Mouse (Mus musculus) liver, postnatal 0 days (tissue): ENCODE measurements around the gene Bbx. TPM values are rescaled to one million over a fixed set of nuclear protein-coding genes. Genes with fewer than 3 reads are reported as not detected.

Experiments
- ATAC-seq: fragments of 200-750 bp; cut with Nextera tagmentation; 2 replicates; pipeline ENCODE4 v1.8.0; 2017; ENCODE audit warnings: mild to moderate bottlenecking, moderate library complexity
- DNase-seq: peaks from one replicate; pipeline ENCODE4 v3.0.0-alpha.2; 2016
- H3K27ac ChIP-seq: fragments of 300-500 bp; sonication (generic); 2 replicates; pipeline ENCODE4 v1.5.1; 2014; ENCODE audit warnings: antibody characterized with exemption, moderate library complexity, mild to moderate bottlenecking, low read depth
- H3K27me3 ChIP-seq: fragments of 300-500 bp; sonication (generic); 2 replicates; pipeline ENCODE4 v1.6.1; 2014; ENCODE audit warnings: low read length, control low read depth, mixed read lengths; ENCODE audit not compliant: insufficient read depth
- H3K36me3 ChIP-seq: fragments of 300-500 bp; sonication (generic); replicated peaks from 2 replicates; pipeline ENCODE4 v1.6.1; 2014; ENCODE audit warnings: mild to moderate bottlenecking, control low read depth, low read length, moderate library complexity, mixed read lengths; ENCODE audit not compliant: insufficient read depth
- H3K4me1 ChIP-seq: fragments of 300-500 bp; sonication (generic); 2 replicates; pipeline ENCODE4 v1.6.1; 2014; ENCODE audit warnings: antibody characterized with exemption, mild to moderate bottlenecking, control low read depth; ENCODE audit not compliant: insufficient read depth
- H3K4me2 ChIP-seq: fragments of 300-500 bp; sonication (generic); 2 replicates; pipeline ENCODE4 v1.6.1; 2014; ENCODE audit warnings: low read depth, mild to moderate bottlenecking, low read length, moderate library complexity, mixed read lengths
- H3K4me3 ChIP-seq: fragments of 300-500 bp; sonication (generic); 2 replicates; pipeline ENCODE4 v1.5.1; 2014; ENCODE audit warnings: low read depth, low read length
- H3K9ac ChIP-seq: fragments of 300-500 bp; sonication (generic); replicated peaks from 2 replicates; pipeline ENCODE4 v1.6.1; 2014; ENCODE audit warnings: mild to moderate bottlenecking, moderate library complexity
- H3K9me3 ChIP-seq: fragments of 300-500 bp; sonication (generic); 2 replicates; pipeline ENCODE4 v1.6.1; 2016; ENCODE audit warnings: mild to moderate bottlenecking, control low read depth, low read length, mixed read lengths
- CTCF ChIP-seq: sonication (generic); IDR thresholded peaks from 2 replicates; pipeline ENCODE4 v1.5.1; 2016; ENCODE audit warnings: antibody characterized with exemption, low read depth
- EP300 ChIP-seq: IDR thresholded peaks from 2 replicates; pipeline ENCODE4 v1.6.1; 2016; ENCODE audit warnings: antibody characterized with exemption, low read depth, mild to moderate bottlenecking
- WGBS: fragments of 180-500 bp; shearing (Covaris S2); extraction: QIAGEN DNeasy Blood & Tissue Kit; methylation state at CpG from one replicate; pipeline ENCODE4 v1.1.7; 2014; ENCODE audit not compliant: insufficient replicate concordance; 5-methylcytosine and 5-hydroxymethylcytosine counted together
- polyA plus RNA-seq: library from polyadenylated mRNA; unstranded; fragments of >200 nt; fragmentation: Nextera tagmentation; extraction: Ambion mirVana; gene quantifications from 2 replicates; pipeline ENCODE4 v1.2.1, GENCODE M21; 2015

The Bbx gene
- polyA plus RNA-seq, 1 experiment from 2014 or later, result 7.9 TPM

- TF ChIP-seq CTCF, result no peak
- no peak for TF ChIP-seq EP300
- H3K4me3 ChIP-seq, result no peak overlapping the region
- 61% methylated on average over 8 of the region's 8 CpGs for WGBS
- H3K4me1 ChIP-seq, result no peaks in the 10 kb centered on the region
- H3K27ac ChIP-seq, result no peak overlapping the region
- DNase-seq (no peak), ATAC-seq (no peak)
- no peaks in the 10 kb centered on the region for H3K9me3 ChIP-seq
- no peaks in the 10 kb centered on the region for H3K36me3 ChIP-seq
- H3K27me3 ChIP-seq, result no peaks in the 10 kb centered on the region
- no peak overlapping the region for H3K4me2 ChIP-seq
- no peak overlapping the region for H3K9ac ChIP-seq
Observed at GRCm38 (mm10) chr16:50415406-50415805, 16.8 kb downstream of the Bbx start.

- H3K36me3 ChIP-seq, result no peaks in the 10 kb centered on the region
- H3K9me3 ChIP-seq, result no peaks in the 10 kb centered on the region
- ATAC-seq (no peak), DNase-seq (no peak)
- no peak overlapping the region for H3K4me3 ChIP-seq
- peaks cover 3% of the 10 kb centered on the region; the same call in 1 of the 2 replicates for H3K4me1 ChIP-seq
- no peak overlapping the region for H3K27ac ChIP-seq
- TF ChIP-seq CTCF (no peak), EP300 (no peak)
- no peak overlapping the region for H3K9ac ChIP-seq
- H3K27me3 ChIP-seq, result no peaks in the 10 kb centered on the region
- 43% methylated on average over 5 of the region's 5 CpGs for WGBS
- no peak overlapping the region for H3K4me2 ChIP-seq
Observed at GRCm38 (mm10) chr16:50402851-50403250, 29.3 kb downstream of the Bbx start.

- H3K27ac ChIP-seq, result no peak overlapping the region
- H3K27me3 ChIP-seq, result no peaks in the 10 kb centered on the region
- no peaks in the 10 kb centered on the region for H3K36me3 ChIP-seq
- ATAC-seq, result no peak
- peaks cover 3% of the 10 kb centered on the region; the same call in 1 of the 2 replicates for H3K4me1 ChIP-seq
- TF ChIP-seq EP300 (no peak), CTCF (no peak)
- H3K9ac ChIP-seq, result no peak overlapping the region
- H3K4me3 ChIP-seq, result no peak overlapping the region
- no peak overlapping the region for H3K4me2 ChIP-seq
- DNase-seq, result no peak
- H3K9me3 ChIP-seq, result no peaks in the 10 kb centered on the region
- WGBS, result 81% methylated on average over 6 of the region's 6 CpGs
Observed at GRCm38 (mm10) chr16:50399775-50400174, 32.4 kb downstream of the Bbx start.

- 82% methylated on average over 4 of the region's 4 CpGs for WGBS
- Histone ChIP-seq H3K27me3 (no peaks in the 10 kb centered on the region), H3K36me3 (no peaks in the 10 kb centered on the region), H3K27ac (no peak overlapping the region), H3K9ac (no peak overlapping the region), H3K4me3 (no peak overlapping the region), H3K4me1 (peaks cover 3% of the 10 kb centered on the region; the same call in 1 of the 2 replicates), H3K4me2 (no peak overlapping the region), H3K9me3 (no peaks in the 10 kb centered on the region)
- ATAC-seq (no peak), DNase-seq (no peak)
- TF ChIP-seq EP300, result no peak
- peak; percentile 49 for TF ChIP-seq CTCF
Observed at GRCm38 (mm10) chr16:50398564-50398963, 33.6 kb downstream of the Bbx start.

GRCm38 (mm10) chr16:50395928-50396612 is 36.1 kb downstream of the Bbx start:
- H3K27me3 ChIP-seq, result no peaks in the 10 kb centered on the region
- ATAC-seq (no peak), DNase-seq (no peak)
- H3K27ac ChIP-seq, result no peak overlapping the region
- H3K4me2 ChIP-seq, result no peak overlapping the region
- 43% methylated on average over 6 of the region's 6 CpGs for WGBS
- H3K4me1 ChIP-seq, result no peaks in the 10 kb centered on the region
- TF ChIP-seq CTCF (no peak), EP300 (no peak)
- H3K36me3 ChIP-seq, result no peaks in the 10 kb centered on the region
- H3K9ac ChIP-seq, result no peak overlapping the region
- H3K4me3 ChIP-seq, result no peak overlapping the region
- no peaks in the 10 kb centered on the region for H3K9me3 ChIP-seq

- no peak overlapping the region for H3K4me3 ChIP-seq
- no peak overlapping the region for H3K27ac ChIP-seq
- DNase-seq (no peak), ATAC-seq (no peak)
- TF ChIP-seq CTCF (no peak), EP300 (no peak)
- H3K9ac ChIP-seq, result no peak overlapping the region
- H3K9me3 ChIP-seq, result no peaks in the 10 kb centered on the region
- 62% methylated on average over 3 of the region's 3 CpGs for WGBS
- no peaks in the 10 kb centered on the region for H3K36me3 ChIP-seq
- H3K4me1 ChIP-seq, result no peaks in the 10 kb centered on the region
- no peaks in the 10 kb centered on the region for H3K27me3 ChIP-seq
- no peak overlapping the region for H3K4me2 ChIP-seq
Observed at GRCm38 (mm10) chr16:50388499-50388898, 43.7 kb downstream of the Bbx start.

DNA sequence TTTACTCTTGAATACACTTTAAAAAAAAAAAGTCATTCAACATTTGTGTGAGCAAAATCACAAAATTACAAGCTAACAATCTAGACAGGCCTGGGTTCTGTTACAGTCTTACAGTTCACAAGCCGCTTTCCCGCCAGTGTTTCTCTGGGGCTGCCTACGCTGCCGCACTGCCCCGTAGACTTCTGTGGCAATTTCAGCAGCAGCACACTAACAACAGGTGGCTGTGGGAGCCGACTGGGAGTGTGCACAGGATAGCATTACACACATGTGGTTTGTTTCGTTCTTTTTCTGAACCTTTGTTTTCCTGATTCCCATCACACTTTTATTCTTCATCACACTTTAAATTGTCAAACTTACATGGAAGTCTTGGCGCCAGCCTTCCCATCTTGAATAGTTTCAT is 48.6 kb downstream of the Bbx start:
- no peak overlapping the region for H3K27ac ChIP-seq
- TF ChIP-seq EP300 (no peak), CTCF (no peak)
- DNase-seq, result no peak
- H3K4me3 ChIP-seq, result no peak overlapping the region
- no peaks in the 10 kb centered on the region for H3K9me3 ChIP-seq
- no peak overlapping the region for H3K4me2 ChIP-seq
- no peaks in the 10 kb centered on the region for H3K4me1 ChIP-seq
- H3K9ac ChIP-seq, result no peak overlapping the region
- H3K27me3 ChIP-seq, result no peaks in the 10 kb centered on the region
- no peaks in the 10 kb centered on the region for H3K36me3 ChIP-seq
- no peak for ATAC-seq
- 83% methylated on average over 8 of the region's 8 CpGs for WGBS
